Mouse (Mus musculus) intestine, embryonic 14.5 days (tissue): Measurements from ENCODE around the gene Gabbr2. TPM values are rescaled to one million over a fixed set of nuclear protein-coding genes. Genes with fewer than 3 reads are reported as not detected.

Experiments used
- ATAC-seq: fragments of 200-750 bp; cut with Nextera tagmentation; replicated peaks from 2 replicates; pipeline ENCODE4 v1.8.0; 2017; ENCODE audit warnings: low read depth, moderate number of reproducible peaks, moderate TSS enrichment, moderate library complexity; ENCODE audit not compliant: low FRiP score, low TSS enrichment
- DNase-seq: peaks from one replicate; pipeline ENCODE4 v3.0.0-alpha.2; 2018; ENCODE audit warnings: low spot score
- H3K27ac ChIP-seq: fragments of 300-500 bp; sonication (generic); 2 replicates; pipeline ENCODE4 v1.5.1; 2014; ENCODE audit warnings: low read depth, mild to moderate bottlenecking, control low read depth
- H3K27me3 ChIP-seq: fragments of 300-500 bp; sonication (generic); replicated peaks from 2 replicates; pipeline ENCODE4 v1.6.1; 2014; ENCODE audit warnings: low read length, control low read depth; ENCODE audit not compliant: control insufficient read depth, insufficient read depth
- H3K36me3 ChIP-seq: fragments of 300-500 bp; sonication (generic); 2 replicates; pipeline ENCODE4 v1.6.1; 2014; ENCODE audit warnings: low read length, control low read depth; ENCODE audit not compliant: control insufficient read depth, insufficient read depth
- H3K4me1 ChIP-seq: fragments of 300-500 bp; sonication (generic); replicated peaks from 2 replicates; pipeline ENCODE4 v1.6.1; 2014; ENCODE audit warnings: low read length, control low read depth, mixed read lengths; ENCODE audit not compliant: control insufficient read depth, insufficient read depth
- H3K4me2 ChIP-seq: fragments of 300-500 bp; sonication (generic); 2 replicates; pipeline ENCODE4 v1.6.1; 2014; ENCODE audit warnings: low read length
- H3K4me3 ChIP-seq: fragments of 300-500 bp; sonication (generic); 2 replicates; pipeline ENCODE4 v1.5.1; 2014; ENCODE audit warnings: low read depth, low read length, control low read depth, mixed read lengths
- H3K9ac ChIP-seq: fragments of 300-500 bp; sonication (generic); 2 replicates; pipeline ENCODE4 v1.6.1; 2014; ENCODE audit warnings: mild to moderate bottlenecking, low read length
- H3K9me3 ChIP-seq: fragments of 300-500 bp; sonication (generic); 2 replicates; pipeline ENCODE4 v1.6.1; 2016; ENCODE audit warnings: low read length, control low read depth; ENCODE audit not compliant: control insufficient read depth
- WGBS: fragments of 180-500 bp; shearing (Covaris S2); extraction: QIAGEN DNeasy Blood & Tissue Kit; methylation state at CpG from one replicate; pipeline ENCODE4 v1.1.7; 2014; 5-methylcytosine and 5-hydroxymethylcytosine counted together
- polyA plus RNA-seq: library from polyadenylated mRNA; unstranded; fragments of >200 nt; fragmentation: Nextera tagmentation; extraction: Ambion mirVana; gene quantifications from 2 replicates; pipeline ENCODE4 v1.2.1, GENCODE M21; 2014

Gene Gabbr2
- polyA plus RNA-seq, 1 experiment from 2014 or later = 0.16 TPM

DNA sequence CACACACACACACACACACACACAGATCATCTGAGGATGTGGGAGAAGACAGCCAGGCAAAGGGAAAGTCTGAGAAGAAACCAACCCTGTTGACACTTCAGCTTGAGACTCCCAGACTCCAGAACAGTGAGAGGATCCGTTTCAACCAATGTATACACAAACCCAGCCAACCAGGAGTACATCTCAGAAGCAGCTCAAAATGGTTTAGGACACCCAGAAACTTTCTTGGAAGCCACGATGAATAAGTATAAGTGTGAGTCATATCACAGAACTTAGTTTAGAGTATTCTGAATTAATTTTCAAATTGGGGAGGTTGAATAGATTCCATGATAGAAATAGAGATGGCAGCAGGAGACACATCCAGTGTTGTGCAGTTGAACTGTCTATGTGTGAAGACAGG, 335.7 kb downstream of the Gabbr2 start:
- Histone ChIP-seq H3K36me3 (no peaks in the 10 kb centered on the region), H3K4me3 (no peak overlapping the region), H3K9me3 (no peaks in the 10 kb centered on the region), H3K27ac (no peak overlapping the region), H3K4me2 (no peak overlapping the region), H3K27me3 (peaks cover 14% of the 10 kb centered on the region; the same call in 1 of the 2 replicates), H3K9ac (no peak overlapping the region), H3K4me1 (no peaks in the 10 kb centered on the region)
- DNase-seq = no peak
- no peak for ATAC-seq
- WGBS = 56% methylated on average over 2 of the region's 2 CpGs

DNA sequence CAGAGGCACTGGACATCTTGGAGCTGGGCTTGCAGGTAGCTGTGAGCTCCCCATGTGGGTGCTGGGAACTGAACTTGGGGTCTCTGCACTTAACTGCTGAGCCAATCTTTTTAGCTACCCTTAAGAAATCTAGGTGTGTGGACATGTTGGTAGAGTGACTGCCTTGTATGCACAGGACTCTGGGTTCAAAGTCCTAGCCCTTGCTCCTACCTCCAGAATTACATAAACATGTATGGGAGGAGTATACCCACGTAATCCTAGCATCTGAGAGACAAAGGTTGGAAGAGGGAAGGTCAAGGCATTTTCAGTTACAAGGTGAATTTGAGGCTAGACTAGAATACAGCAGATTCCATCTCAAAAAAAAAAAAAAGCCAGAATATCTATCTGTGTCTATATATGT, 336.4 kb downstream of the Gabbr2 start:
- WGBS = 39% methylated on average over 1 of the region's 1 CpGs
- no peak for ATAC-seq
- no peak overlapping the region for H3K4me3 ChIP-seq

DNA sequence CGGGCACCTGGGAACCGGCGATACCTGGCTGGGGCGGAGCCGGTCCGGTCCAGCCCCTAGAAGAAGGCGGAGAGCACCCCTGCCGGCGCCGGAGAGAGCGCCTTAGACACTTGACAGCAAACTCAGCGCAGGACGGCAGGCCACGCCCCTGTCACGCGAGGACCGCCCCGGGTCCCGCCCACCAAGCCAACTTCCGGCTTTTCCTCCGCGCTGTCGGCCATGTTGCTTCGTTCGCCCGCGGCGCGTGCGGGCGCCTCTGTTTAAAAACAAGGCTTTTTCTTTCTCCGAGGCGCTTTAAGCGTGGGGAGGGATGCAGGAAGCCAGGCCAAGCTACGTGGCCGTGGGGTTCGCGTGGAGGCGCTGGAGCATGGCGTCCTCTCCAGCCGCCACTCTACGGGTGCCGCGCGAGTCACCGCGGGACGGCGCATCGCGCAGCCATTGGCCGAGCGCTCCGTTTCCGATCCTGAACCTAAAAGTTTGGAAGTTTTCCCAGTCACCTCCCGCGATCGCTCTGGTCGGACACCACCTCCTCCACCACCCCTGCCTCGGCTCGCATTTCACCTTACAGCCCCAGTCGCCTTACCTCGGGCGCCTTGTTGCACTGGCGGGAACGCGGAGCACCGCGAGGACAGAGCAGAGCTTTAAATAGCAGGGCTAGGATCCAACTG, 341.5 kb downstream of the Gabbr2 start, which contains the start of gene Tbc1d2:
Gene Tbc1d2, minus strand, starts transcription at position 124 of the 668 bp plus-strand sequence.
- WGBS = under 1% methylated on average over 67 of the region's 69 CpGs
- peak; percentile 98 for DNase-seq
- peak within 1 kb of the TSS; percentile 67 for H3K9ac ChIP-seq
- no peaks in the 10 kb centered on the region for H3K4me1 ChIP-seq
- peak within 1 kb of the TSS; percentile 76 for H3K4me3 ChIP-seq
- ATAC-seq = peak; percentile 98
- H3K27ac ChIP-seq = peak within 1 kb of the TSS; percentile 81
- no peaks in the 10 kb centered on the region for H3K36me3 ChIP-seq
- H3K27me3 ChIP-seq = peaks cover 30% of the 10 kb centered on the region
- no peaks in the 10 kb centered on the region for H3K9me3 ChIP-seq
- H3K4me2 ChIP-seq = peak within 1 kb of the TSS; percentile 98

More for the DNA sequence above, 336.4 kb downstream of the Gabbr2 start:
- no peak overlapping the region for H3K4me2 ChIP-seq
- no peaks in the 10 kb centered on the region for H3K9me3 ChIP-seq
- H3K4me1 ChIP-seq = no peaks in the 10 kb centered on the region
- H3K36me3 ChIP-seq = no peaks in the 10 kb centered on the region
- H3K9ac ChIP-seq = no peak overlapping the region
- no peak for DNase-seq
- peaks cover 17% of the 10 kb centered on the region; the same call in 1 of the 2 replicates for H3K27me3 ChIP-seq
- no peak overlapping the region for H3K27ac ChIP-seq

DNA sequence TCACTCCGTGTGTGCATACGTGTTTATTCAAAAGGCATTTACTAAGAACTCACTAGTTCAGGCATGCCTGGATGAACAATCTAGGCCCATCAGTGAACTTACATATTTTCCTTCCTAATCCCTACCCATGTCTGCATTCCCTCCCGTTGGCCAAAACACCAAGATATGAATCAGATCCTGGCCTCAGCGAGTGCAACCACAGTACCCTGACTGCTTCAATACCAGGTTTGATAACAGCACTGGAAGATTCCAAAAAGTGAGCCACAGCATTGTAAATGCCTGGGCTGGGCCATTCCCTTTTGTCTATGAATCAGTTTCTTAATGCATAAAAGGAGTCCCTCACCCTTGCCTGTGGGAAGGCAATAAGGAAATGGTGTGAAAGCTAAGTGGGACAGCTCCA, 342.5 kb downstream of the Gabbr2 start:
- Histone ChIP-seq H3K4me3 (peak overlapping the region; percentile 76), H3K27ac (no peak overlapping the region), H3K4me1 (no peaks in the 10 kb centered on the region), H3K9ac (peak overlapping the region; percentile 67; the same call in 1 of the 2 replicates), H3K4me2 (peak overlapping the region; percentile 98), H3K27me3 (peaks cover 30% of the 10 kb centered on the region), H3K9me3 (no peaks in the 10 kb centered on the region), H3K36me3 (no peaks in the 10 kb centered on the region)
- no peak for DNase-seq
- 38% methylated on average over 4 of the region's 4 CpGs for WGBS
- 0 out of 2 replicates have a peak, but pooled peaks have one; percentile 9 for ATAC-seq

DNA sequence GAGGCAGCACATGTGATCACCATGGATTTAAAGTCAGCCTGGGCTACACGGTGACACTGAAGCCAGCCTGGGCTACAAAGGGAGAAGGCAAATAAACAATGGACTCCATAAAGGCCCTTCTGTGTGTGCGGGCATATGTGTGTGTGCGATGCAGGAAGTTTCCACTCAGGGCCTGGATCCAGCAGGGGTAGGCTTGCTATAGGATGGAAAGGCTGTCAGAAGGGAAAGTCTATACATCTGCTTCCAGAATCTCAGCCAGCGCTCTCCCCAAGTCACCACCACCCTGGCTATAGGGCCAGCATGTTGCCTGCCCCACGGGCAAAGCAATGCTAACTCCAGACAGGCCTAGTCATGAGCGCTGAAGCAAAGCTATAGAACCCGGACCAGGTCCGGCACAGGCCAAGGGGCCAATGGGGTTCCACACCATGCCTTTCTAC, 348.0 kb downstream of the Gabbr2 start:
- Histone ChIP-seq H3K4me2 (no peak overlapping the region), H3K36me3 (no peaks in the 10 kb centered on the region), H3K27ac (peak overlapping the region; percentile 24; the same call in 1 of the 2 replicates), H3K9me3 (no peaks in the 10 kb centered on the region), H3K4me3 (no peak overlapping the region), H3K27me3 (peaks cover 4% of the 10 kb centered on the region), H3K4me1 (no peaks in the 10 kb centered on the region), H3K9ac (no peak overlapping the region)
- ATAC-seq (no peak), DNase-seq (no peak)
- 86% methylated on average over 8 of the region's 8 CpGs for WGBS

DNA sequence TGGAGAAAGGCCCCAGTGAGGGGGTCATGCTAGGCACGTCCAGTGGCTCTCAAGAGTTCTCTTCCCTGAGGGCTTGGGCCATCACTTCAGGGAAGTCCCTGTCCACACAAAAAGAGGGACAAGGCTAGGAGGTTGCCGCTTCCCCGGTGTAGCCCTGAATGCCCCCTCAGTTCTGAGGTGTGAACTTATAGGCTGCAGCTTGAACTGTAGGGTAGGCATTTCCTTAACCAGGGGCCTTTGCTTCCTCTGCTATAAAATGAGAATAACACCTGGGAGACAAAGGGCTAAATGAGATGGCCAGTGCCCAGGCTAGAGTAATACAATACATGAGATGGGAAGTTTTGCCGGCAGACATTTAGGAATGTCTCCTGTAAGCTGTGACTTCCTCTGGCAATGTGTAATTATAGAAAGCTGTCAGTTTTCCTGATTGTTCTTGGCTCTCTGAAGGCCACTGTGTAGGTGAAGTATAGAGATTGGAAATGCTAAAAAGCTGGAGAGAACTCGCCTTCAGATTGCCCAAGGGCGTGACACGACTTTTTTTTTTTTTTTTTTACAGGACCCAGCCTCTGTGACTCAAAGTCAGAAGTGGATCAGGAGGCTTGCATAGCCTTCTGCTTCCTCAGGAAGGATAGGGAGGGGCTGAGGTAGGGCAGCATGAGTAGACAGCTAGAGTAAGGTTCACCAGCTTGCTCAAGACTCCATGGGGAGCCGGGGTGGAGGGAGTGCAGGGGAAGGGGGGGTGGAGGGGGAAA, 348.6 kb downstream of the Gabbr2 start:
- ATAC-seq = 0 out of 2 replicates have a peak, but pooled peaks have one; percentile 56
- H3K9me3 ChIP-seq = no peaks in the 10 kb centered on the region
- H3K36me3 ChIP-seq = no peaks in the 10 kb centered on the region
- 62% methylated on average over 8 of the region's 8 CpGs for WGBS
- H3K27me3 ChIP-seq = no peaks in the 10 kb centered on the region; the same call in 1 of the 2 replicates
- no peak overlapping the region for H3K4me2 ChIP-seq
- no peak overlapping the region for H3K4me3 ChIP-seq
- H3K27ac ChIP-seq = peak overlapping the region; percentile 38; the same call in 1 of the 2 replicates
- no peak overlapping the region for H3K9ac ChIP-seq
- H3K4me1 ChIP-seq = no peaks in the 10 kb centered on the region
- no peak for DNase-seq

DNA sequence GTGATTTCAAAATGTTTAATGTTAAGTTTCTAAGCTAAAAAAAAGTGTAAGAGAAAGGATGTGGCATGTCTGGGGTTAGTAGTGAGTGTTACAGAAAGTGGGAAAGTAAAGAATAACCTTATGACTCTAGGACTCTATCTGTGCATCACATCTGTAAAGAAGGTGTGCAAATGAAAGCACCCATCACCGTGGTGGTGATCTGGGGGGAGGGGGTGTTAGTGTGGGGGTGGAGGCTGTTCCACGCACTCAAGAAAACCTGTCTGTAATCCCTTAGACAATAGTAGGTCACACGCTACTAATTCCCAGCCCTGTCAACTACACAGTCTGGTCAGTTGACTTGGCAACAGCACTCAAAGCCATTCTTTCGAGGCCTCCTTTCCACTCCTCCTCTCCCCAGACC, 350.4 kb downstream of the Gabbr2 start:
- 76% methylated on average over 4 of the region's 4 CpGs for WGBS
- no peaks in the 10 kb centered on the region for H3K9me3 ChIP-seq
- H3K27ac ChIP-seq = no peak overlapping the region
- no peaks in the 10 kb centered on the region for H3K36me3 ChIP-seq
- H3K4me2 ChIP-seq = no peak overlapping the region
- no peak overlapping the region for H3K4me3 ChIP-seq
- no peak overlapping the region for H3K9ac ChIP-seq
- no peaks in the 10 kb centered on the region for H3K27me3 ChIP-seq
- DNase-seq (no peak), ATAC-seq (no peak)
- H3K4me1 ChIP-seq = no peaks in the 10 kb centered on the region

DNA sequence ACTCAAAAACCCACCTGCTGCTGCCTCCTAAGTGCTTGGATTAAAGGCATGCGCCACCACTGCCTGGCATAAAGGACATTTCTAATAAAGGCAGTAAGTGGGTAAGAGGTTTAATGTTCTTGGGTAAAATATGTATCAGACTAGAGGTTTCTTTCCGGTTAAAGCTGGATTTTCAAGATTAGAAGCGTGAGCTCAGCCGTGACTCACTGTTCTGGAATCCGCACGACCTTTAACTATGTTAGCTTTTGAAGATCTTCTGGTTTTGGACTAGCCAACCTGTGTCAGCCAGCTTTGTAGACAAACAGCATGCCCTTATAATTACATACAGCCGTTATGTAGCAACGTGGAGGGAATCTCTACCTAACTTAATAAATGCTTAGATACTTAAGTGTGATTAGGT, 351.8 kb downstream of the Gabbr2 start:
- no peak for DNase-seq
- no peak for ATAC-seq

More for the DNA sequence above, 351.8 kb downstream of the Gabbr2 start:
- no peaks in the 10 kb centered on the region for H3K36me3 ChIP-seq
- H3K9me3 ChIP-seq = no peaks in the 10 kb centered on the region
- no peak overlapping the region for H3K9ac ChIP-seq
- H3K27me3 ChIP-seq = no peaks in the 10 kb centered on the region
- WGBS = 73% methylated on average over 8 of the region's 8 CpGs
- no peak overlapping the region for H3K4me3 ChIP-seq
- no peak overlapping the region for H3K4me2 ChIP-seq
- no peak overlapping the region for H3K27ac ChIP-seq
- H3K4me1 ChIP-seq = no peaks in the 10 kb centered on the region
